Mouse (Mus musculus): ENCODE measurements around the gene C330021F23Rik. TPM values are rescaled to one million over a fixed set of nuclear protein-coding genes. Genes with fewer than 3 reads are reported as not detected.
"Not testable (repeated sequence)": the region's sequence is repeated elsewhere in the genome, so short reads cannot be mapped to it uniquely, and the experiment has no call there.

Gene C330021F23Rik
- polyA plus RNA-seq, 2 experiments = 2.5 to 2.7 TPM

GRCm38 (mm10) chr8:3574546-3574945, 6.8 kb downstream of the C330021F23Rik start:
- no peak for DNase-seq (ENCODE audit: low read depth in 3 of 3, low spot score in 3 of 3)
- no peaks in the 10 kb centered on the region for H3K9me3 ChIP-seq (ENCODE audit: control insufficient read depth, low read length)
- H3K4me2 ChIP-seq (ENCODE audit: low read depth) = no peak overlapping the region
- no peak for ATAC-seq (ENCODE audit: insufficient read depth)
- TF ChIP-seq EP300 (IDR thresholded peaks at IDR 0.05; ENCODE audit: low read depth) = no peak
- no peak for TF ChIP-seq CTCF (IDR thresholded peaks at IDR 0.05; ENCODE audit: low read depth)
- H3K9ac ChIP-seq (replicated peaks) = no peak overlapping the region
- WGBS (ENCODE audit: insufficient replicate concordance) = 71% methylated on average over 3 of the region's 3 CpGs
- no peak overlapping the region for H3K27ac ChIP-seq
- no peak overlapping the region for H3K4me3 ChIP-seq (ENCODE audit: insufficient read depth in 1 of 2, low read depth in 2 of 2, low read length in 2 of 2)
- peaks cover 0 to 6% of the 10 kb centered on the region in 2 experiments; a peak in 2 of 4 replicates for H3K4me1 ChIP-seq (replicated peaks; ENCODE audit: control insufficient read depth in 2 of 2, insufficient read depth in 2 of 2, low read length in 1 of 2)
- H3K27me3 ChIP-seq (ENCODE audit: control insufficient read depth, insufficient read depth, low read length) = no peaks in the 10 kb centered on the region
- no peaks in the 10 kb centered on the region for H3K36me3 ChIP-seq (replicated peaks; ENCODE audit: control insufficient read depth, insufficient read depth, low read depth)

- no peak for ATAC-seq (ENCODE audit: insufficient read depth)
These were observed 8.6 kb downstream of the C330021F23Rik start for GRCm38 (mm10) chr8:3576211-3576960.

DNA sequence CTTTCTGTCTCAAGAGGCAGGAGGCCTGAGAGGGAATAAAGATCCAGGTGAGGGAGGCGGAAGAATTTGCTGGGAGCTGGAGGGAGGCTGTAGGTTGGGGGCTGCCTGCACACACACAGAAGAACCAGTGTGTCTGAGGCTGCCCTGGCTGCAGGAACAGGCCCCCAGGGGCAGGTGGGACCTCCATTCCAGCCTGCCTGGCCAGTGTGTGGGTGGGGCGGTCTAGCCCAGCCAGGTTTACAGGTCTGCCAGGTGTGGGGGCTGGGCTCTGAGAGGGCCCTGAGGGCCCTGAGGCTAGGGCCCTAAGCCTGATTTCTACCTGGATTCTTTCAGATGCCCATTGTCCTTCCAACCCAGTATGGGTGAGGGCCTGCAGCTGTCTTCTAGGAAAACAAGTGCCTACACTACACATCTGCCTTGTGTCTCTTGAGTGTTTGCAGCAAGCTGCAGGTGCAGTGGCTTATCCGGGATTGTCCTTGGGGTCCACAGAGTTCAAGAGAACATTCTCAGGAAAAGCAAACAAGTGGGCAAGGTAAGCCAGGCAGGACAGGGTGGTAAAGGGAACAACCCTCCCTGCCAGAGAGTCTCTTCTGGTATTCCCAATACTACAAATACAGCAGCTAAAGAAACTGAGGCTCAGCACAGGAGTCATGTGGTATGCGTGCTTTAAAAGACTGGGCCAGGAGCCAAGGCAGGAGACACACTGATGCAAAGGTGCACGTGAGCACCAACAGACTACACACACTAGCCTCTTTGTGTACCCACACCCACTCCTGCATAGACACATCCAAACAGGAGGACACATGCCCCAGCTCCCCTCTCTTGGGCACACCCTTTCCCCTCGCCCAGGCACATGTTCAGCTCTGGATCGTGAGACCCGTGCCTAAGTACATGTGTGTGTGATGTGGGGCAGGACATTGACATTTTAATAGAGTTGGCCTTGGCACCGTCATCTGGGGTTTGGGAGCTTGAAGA, 11.9 kb downstream of the C330021F23Rik start:
- no peak for TF ChIP-seq CTCF (IDR thresholded peaks at IDR 0.05; ENCODE audit: low read depth)
- TF ChIP-seq EP300 (IDR thresholded peaks at IDR 0.05; ENCODE audit: low read depth) = no peak
- WGBS (ENCODE audit: insufficient replicate concordance) = 62% methylated on average over 9 of the region's 9 CpGs
- Histone ChIP-seq H3K9me3 (ENCODE audit: control insufficient read depth, low read length) (no peaks in the 10 kb centered on the region), H3K9ac (replicated peaks) (no peak overlapping the region), H3K27me3 (ENCODE audit: control insufficient read depth, insufficient read depth, low read length) (no peaks in the 10 kb centered on the region), H3K4me1 (replicated peaks; ENCODE audit: control insufficient read depth in 2 of 2, insufficient read depth in 2 of 2, low read length in 1 of 2) (peaks cover 0 to 6% of the 10 kb centered on the region in 2 experiments; a peak in 2 of 4 replicates), H3K4me3 (ENCODE audit: insufficient read depth in 1 of 2, low read depth in 2 of 2, low read length in 2 of 2) (no peak overlapping the region), H3K4me2 (ENCODE audit: low read depth) (no peak overlapping the region), H3K36me3 (replicated peaks; ENCODE audit: control insufficient read depth, insufficient read depth, low read depth) (no peaks in the 10 kb centered on the region), H3K27ac (no peak overlapping the region)
- ATAC-seq (ENCODE audit: insufficient read depth) (no peak), DNase-seq (ENCODE audit: low read depth in 3 of 3, low spot score in 3 of 3) (no peak)

More at GRCm38 (mm10) chr8:3576211-3576960, 8.6 kb downstream of the C330021F23Rik start:
- H3K4me2 ChIP-seq (ENCODE audit: low read depth) = no peak overlapping the region
- no peaks in the 10 kb centered on the region for H3K9me3 ChIP-seq (ENCODE audit: control insufficient read depth, low read length)
- WGBS (ENCODE audit: insufficient replicate concordance) = 60% methylated on average over 15 of the region's 15 CpGs
- no peak for DNase-seq (ENCODE audit: low read depth in 3 of 3, low spot score in 3 of 3)
- no peak for TF ChIP-seq EP300 (IDR thresholded peaks at IDR 0.05; ENCODE audit: low read depth)
- H3K27ac ChIP-seq = no peak overlapping the region
- H3K27me3 ChIP-seq (ENCODE audit: control insufficient read depth, insufficient read depth, low read length) = no peaks in the 10 kb centered on the region
- no peak overlapping the region for H3K9ac ChIP-seq (replicated peaks)
- no peaks in the 10 kb centered on the region for H3K36me3 ChIP-seq (replicated peaks; ENCODE audit: control insufficient read depth, insufficient read depth, low read depth)
- H3K4me3 ChIP-seq (ENCODE audit: insufficient read depth in 1 of 2, low read depth in 2 of 2, low read length in 2 of 2) = no peak overlapping the region
- peaks cover 0 to 6% of the 10 kb centered on the region in 2 experiments; a peak in 2 of 4 replicates for H3K4me1 ChIP-seq (replicated peaks; ENCODE audit: control insufficient read depth in 2 of 2, insufficient read depth in 2 of 2, low read length in 1 of 2)

- DNase-seq (ENCODE audit: low read depth in 3 of 3, low spot score in 3 of 3); ATAC-seq (ENCODE audit: insufficient read depth); H3K27me3 ChIP-seq (ENCODE audit: control insufficient read depth, insufficient read depth, low read length); H3K4me1 ChIP-seq (replicated peaks; ENCODE audit: control insufficient read depth in 2 of 2, insufficient read depth in 2 of 2, low read length in 1 of 2); H3K9ac ChIP-seq (replicated peaks); H3K4me3 ChIP-seq (ENCODE audit: insufficient read depth in 1 of 2, low read depth in 2 of 2, low read length in 2 of 2); H3K9me3 ChIP-seq (ENCODE audit: control insufficient read depth, low read length); H3K27ac ChIP-seq; H3K36me3 ChIP-seq (replicated peaks; ENCODE audit: control insufficient read depth, insufficient read depth, low read depth); H3K4me2 ChIP-seq (ENCODE audit: low read depth): not testable (repeated sequence)
- 50% methylated on average over 1 of the region's 3 CpGs for WGBS (ENCODE audit: insufficient replicate concordance)
These were observed 14.2 kb downstream of the C330021F23Rik start for GRCm38 (mm10) chr8:3581961-3582360.

DNA sequence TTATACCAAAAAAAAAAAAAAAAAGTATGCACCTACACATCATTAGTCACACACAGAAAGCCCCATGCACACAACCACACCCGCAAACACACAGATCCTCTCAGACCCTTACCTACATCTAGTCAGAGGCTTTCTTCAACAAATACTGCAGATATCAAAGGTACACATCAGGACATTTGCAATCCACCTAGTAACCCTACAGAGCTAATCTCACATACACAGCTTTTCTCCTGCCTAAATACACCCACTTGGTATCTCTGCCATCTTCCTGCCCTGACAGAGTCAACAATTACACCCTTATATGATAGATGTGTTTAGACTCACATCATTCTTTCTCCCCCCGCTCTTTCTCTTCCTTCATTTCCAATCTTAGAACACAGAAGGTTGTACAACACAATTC, 18.7 kb downstream of the C330021F23Rik start:
- Histone ChIP-seq H3K36me3 (replicated peaks; ENCODE audit: control insufficient read depth, insufficient read depth, low read depth) (no peaks in the 10 kb centered on the region), H3K4me3 (ENCODE audit: insufficient read depth in 1 of 2, low read depth in 2 of 2, low read length in 2 of 2) (no peak overlapping the region), H3K9ac (replicated peaks) (no peak overlapping the region), H3K9me3 (ENCODE audit: control insufficient read depth, low read length) (no peaks in the 10 kb centered on the region), H3K4me1 (replicated peaks; ENCODE audit: control insufficient read depth in 2 of 2, insufficient read depth in 2 of 2, low read length in 1 of 2) (peaks cover 14% of the 10 kb centered on the region in 2 experiments), H3K27ac (no peak overlapping the region), H3K4me2 (ENCODE audit: low read depth) (peak overlapping the region; percentile 85), H3K27me3 (ENCODE audit: control insufficient read depth, insufficient read depth, low read length) (no peaks in the 10 kb centered on the region; the same call in 1 of the 2 replicates)
- ATAC-seq (ENCODE audit: insufficient read depth) = peak; percentile 61
- TF ChIP-seq CTCF (IDR thresholded peaks at IDR 0.05; ENCODE audit: low read depth) = no peak
- TF ChIP-seq EP300 (IDR thresholded peaks at IDR 0.05; ENCODE audit: low read depth) = peak; percentile 54
- WGBS (ENCODE audit: insufficient replicate concordance) = 31% methylated on average over 2 of the region's 2 CpGs
- DNase-seq (ENCODE audit: low read depth in 3 of 3, low spot score in 3 of 3) = no peak
